Mouse (Mus musculus) effector memory CD4-positive, alpha-beta T cell, adult 7 months (primary cell): ENCODE measurements around the gene Agfg1. TPM values are rescaled to one million over a fixed set of nuclear protein-coding genes. Genes with fewer than 3 reads are reported as not detected.

Source experiments
- polyA plus RNA-seq: library from polyadenylated mRNA; unstranded; fragments of 100-300 nt; shearing (Covaris generic); gene quantifications from one replicate; pipeline ENCODE4 v1.2.1, GENCODE M21; 2017

Gene Agfg1
- polyA plus RNA-seq: 128 TPM

DNA sequence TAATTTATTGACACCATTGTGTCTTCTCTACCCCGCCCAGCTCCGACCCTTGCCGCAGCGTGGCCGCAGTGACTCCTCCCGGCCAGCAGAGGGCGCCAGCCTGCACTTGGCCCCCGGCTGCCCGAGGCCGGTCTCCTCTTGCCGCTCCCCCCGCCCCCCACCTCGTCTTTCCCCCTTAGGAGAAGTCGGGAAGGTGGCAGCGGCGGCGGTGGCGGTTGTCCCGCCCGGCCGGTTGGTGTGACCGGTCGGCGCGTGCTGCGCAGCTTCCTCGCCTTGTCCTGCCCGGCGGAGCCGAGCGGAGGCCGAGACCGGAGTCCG is at the start of gene Agfg1:
Agfg1 (plus strand) TSS at position 188 of the 318 bp plus-strand sequence.

DNA sequence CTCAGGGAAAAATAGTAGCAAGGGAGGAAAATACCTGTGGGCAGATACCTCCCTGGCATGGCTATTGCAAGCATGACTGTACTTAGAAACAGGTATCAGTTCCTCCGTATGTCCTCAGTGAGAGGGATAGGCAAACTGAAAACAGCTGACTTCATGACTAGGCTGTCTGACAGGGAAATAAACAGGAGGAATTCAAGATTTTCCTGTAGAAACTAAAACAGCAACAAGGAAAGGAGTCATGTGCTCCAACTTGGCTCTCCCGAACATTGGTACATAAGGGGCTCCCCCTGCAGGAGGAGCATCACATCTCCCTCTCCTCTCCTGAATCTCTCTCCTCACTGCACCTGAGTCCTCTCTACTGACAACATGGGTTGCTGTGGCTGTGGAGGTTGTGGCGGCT is 73.7 kb downstream of the Agfg1 start, which contains the start of gene A030005L19Rik:
A030005L19Rik (plus strand) TSS at position 301 of the 400 bp plus-strand sequence.

DNA sequence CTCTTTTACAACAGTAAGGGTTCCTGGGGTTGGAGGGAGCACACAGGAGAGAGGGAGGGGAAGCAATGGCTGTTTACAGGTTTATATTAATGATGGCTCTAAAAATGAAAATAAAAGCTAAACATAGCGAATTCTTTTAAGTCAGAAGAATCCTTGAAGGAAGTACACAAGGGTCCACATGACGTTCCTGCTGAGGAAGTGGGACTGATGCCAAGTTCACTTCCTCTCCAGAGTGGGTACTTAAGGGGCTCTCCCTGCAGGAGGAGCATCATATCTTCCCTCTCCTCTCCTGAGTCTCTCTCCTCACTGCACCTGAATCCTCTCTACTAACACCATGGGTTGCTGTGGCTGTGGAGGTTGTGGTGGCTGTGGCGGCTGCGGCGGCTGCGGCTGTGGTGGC is 85.4 kb downstream of the Agfg1 start, which contains the start of gene A030014E15Rik:
A030014E15Rik (plus strand) TSS at position 268 of the 400 bp plus-strand sequence.

DNA sequence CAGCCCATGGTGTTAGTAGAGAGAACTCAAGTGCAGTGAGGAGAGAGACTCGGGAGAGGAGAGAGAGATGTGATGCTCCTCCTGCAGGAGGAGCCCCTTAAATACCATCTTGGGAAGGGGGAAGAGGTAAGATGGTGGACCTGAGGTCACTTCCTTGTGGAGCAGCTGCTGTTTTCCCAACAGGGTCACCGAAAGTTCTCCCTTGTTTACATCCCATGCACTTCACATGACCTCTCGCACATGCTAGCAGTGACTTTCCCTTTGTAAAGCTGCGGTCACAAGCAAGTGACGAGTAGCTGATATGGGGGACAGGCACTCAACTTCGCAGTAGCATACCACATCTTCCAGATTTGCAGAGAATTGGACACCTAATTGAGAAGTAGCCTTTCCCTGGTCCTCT is 92.0 kb downstream of the Agfg1 start, which contains the start of gene Gm6217:
Gm6217 (minus strand) TSS at position 74 of the 400 bp plus-strand sequence.

DNA sequence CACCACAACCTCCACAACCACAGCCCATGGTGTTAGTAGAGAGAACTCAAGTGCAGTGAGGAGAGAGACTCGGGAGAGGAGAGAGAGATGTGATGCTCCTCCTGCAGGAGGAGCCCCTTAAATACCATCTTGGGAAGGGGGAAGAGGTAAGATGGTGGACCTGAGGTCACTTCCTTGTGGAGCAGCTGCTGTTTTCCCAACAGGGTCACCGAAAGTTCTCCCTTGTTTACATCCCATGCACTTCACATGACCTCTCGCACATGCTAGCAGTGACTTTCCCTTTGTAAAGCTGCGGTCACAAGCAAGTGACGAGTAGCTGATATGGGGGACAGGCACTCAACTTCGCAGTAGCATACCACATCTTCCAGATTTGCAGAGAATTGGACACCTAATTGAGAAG is 104.0 kb downstream of the Agfg1 start, which contains the start of gene A030003K21Rik:
A030003K21Rik (minus strand) TSS at position 94 of the 400 bp plus-strand sequence.

Other genes starting within 250 kb of the Agfg1 start
- 166 TPM for gene Mff, start 114.6 kb upstream of the Agfg1 start, polyA plus RNA-seq
- not detected for gene Tm4sf20, start 71.0 kb upstream of the Agfg1 start, polyA plus RNA-seq
- gene Gm47791, start 68.2 kb upstream of the Agfg1 start, polyA plus RNA-seq: not detected
- not detected for gene A030005L19Rik, start 73.8 kb downstream of the Agfg1 start, polyA plus RNA-seq
- gene A030014E15Rik, start 85.4 kb downstream of the Agfg1 start, polyA plus RNA-seq: not detected
- gene Gm6217, start 91.9 kb downstream of the Agfg1 start, polyA plus RNA-seq: not detected
- gene A030003K21Rik, start 103.9 kb downstream of the Agfg1 start, polyA plus RNA-seq: not detected
- gene Gm7544, start 116.5 kb downstream of the Agfg1 start, polyA plus RNA-seq: not detected
- gene Gm47955, start 120.8 kb downstream of the Agfg1 start, polyA plus RNA-seq: not detected
- gene Gm47959, start 161.1 kb downstream of the Agfg1 start, polyA plus RNA-seq: not detected
- 0.20 TPM for gene Slc19a3, start 199.0 kb downstream of the Agfg1 start, polyA plus RNA-seq
- not detected for gene Krtap28-10, start 203.0 kb downstream of the Agfg1 start, polyA plus RNA-seq
- gene Gm47969, start 205.4 kb downstream of the Agfg1 start, polyA plus RNA-seq: not detected
- 0.71 TPM for gene A030005K14Rik, start 219.9 kb downstream of the Agfg1 start, polyA plus RNA-seq
- gene Krtap28-13, start 221.4 kb downstream of the Agfg1 start, polyA plus RNA-seq: not detected